Mouse (Mus musculus) left cerebral cortex, postnatal 14 days (tissue): Measurements from ENCODE around the gene Ptprn2. TPM values are rescaled to one million over a fixed set of nuclear protein-coding genes. Genes with fewer than 3 reads are reported as not detected.

ENCODE experiments used
- DNase-seq, 2 experiments: peaks; one replicate each; pipeline ENCODE4 v3.0.0; 2021 to 2022; ENCODE audit warnings: low spot score in 2 of 2, mixed read lengths in 1 of 2
- intact Hi-C: fragments of 180-260 bp; cut with DNase I; formaldehyde crosslinking; loops from one replicate; pipeline ENCODE4 v1.15.1; 2025
- microRNA-seq, 2 experiments: library from miRNA; unstranded; fragments of <30 nt; microRNA quantifications; one replicate each; pipeline ENCODE4 v1.2.0; 2022
- total RNA-seq, 2 experiments: library from RNA; stranded (reverse); gene quantifications; 2 replicates each; pipeline ENCODE4 v1.2.3; 2021

The Ptprn2 gene
- total RNA-seq, 2 experiments from 2014 or later = 383 to 385 TPM

- intact Hi-C loops = no loop called here
- DNase-seq = no peak
Observed at GRCm38 (mm10) chr12:117282659-117283058, 797.1 kb downstream of the Ptprn2 start.

- intact Hi-C loops = no loop called here
- DNase-seq = no peak
Observed at GRCm38 (mm10) chr12:117287456-117287855, 801.9 kb downstream of the Ptprn2 start.

- no peak for DNase-seq
- intact Hi-C loops = no loop called here
Observed at GRCm38 (mm10) chr12:117291943-117292342, 806.4 kb downstream of the Ptprn2 start.

- intact Hi-C loops = no loop called here
- no peak for DNase-seq
Observed at GRCm38 (mm10) chr12:117296792-117297191, 811.3 kb downstream of the Ptprn2 start.

GRCm38 (mm10) chr12:117299084-117299483 is 813.6 kb downstream of the Ptprn2 start:
- no peak for DNase-seq
- intact Hi-C loops = no loop called here

- intact Hi-C loops = no loop called here
- DNase-seq = no peak
Observed at GRCm38 (mm10) chr12:117304751-117305624, 819.5 kb downstream of the Ptprn2 start.

- no peak for DNase-seq
- intact Hi-C loops = no loop called here
Observed at GRCm38 (mm10) chr12:117305625-117306105, 820.1 kb downstream of the Ptprn2 start.

GRCm38 (mm10) chr12:117312079-117312478 is 826.6 kb downstream of the Ptprn2 start:
- no peak for DNase-seq
- intact Hi-C loops = no loop called here

- DNase-seq = no peak
- intact Hi-C loops = no loop called here
Observed at GRCm38 (mm10) chr12:117314987-117315386, 829.5 kb downstream of the Ptprn2 start.

GRCm38 (mm10) chr12:117315661-117316060 is 830.1 kb downstream of the Ptprn2 start:
- no peak for DNase-seq
- intact Hi-C loops = no loop called here

GRCm38 (mm10) chr12:117318229-117318628 is 832.7 kb downstream of the Ptprn2 start:
- intact Hi-C loops = no loop called here
- DNase-seq = no peak

- DNase-seq = no peak
- intact Hi-C loops = no loop called here
Observed at GRCm38 (mm10) chr12:117323017-117323416, 837.5 kb downstream of the Ptprn2 start.

Small RNA genes within 50 kb of the gene (microRNA-seq; reads per million reads assigned to microRNA genes)
- 371 to 434 reads per million in 2 experiments for gene Mir153

Other genes with a start within 250 kb of the Ptprn2 start
- gene Wdr60, start 222.7 kb upstream of the Ptprn2 start, total RNA-seq = 10 to 100 TPM; 12.6 to 17.0 TPM
- gene Gm11027, start 210.3 kb upstream of the Ptprn2 start, total RNA-seq = not detected
- 10 to 100 TPM; 54.6 to 57.9 TPM for gene Esyt2, start 204.5 kb upstream of the Ptprn2 start, total RNA-seq
- gene Ncapg2, start 80.3 kb upstream of the Ptprn2 start, total RNA-seq = 1 to 10 TPM; 4.7 to 6.4 TPM